Mouse (Mus musculus) G1E (cell line): ENCODE data around the gene Gm3336. TPM values are rescaled to one million over a fixed set of nuclear protein-coding genes. Genes with fewer than 3 reads are reported as not detected.

Experiments used
- ATAC-seq: 2 replicates; pipeline ENCODE4 v1.8.0; 2016; ENCODE audit warnings: mild to moderate bottlenecking; ENCODE audit not compliant: insufficient number of reproducible peaks, poor library complexity, low FRiP score, severe bottlenecking; ENCODE audit errors: extremely low read depth
- DNase-seq: peaks from one replicate; pipeline ENCODE4 v3.0.0; 2012; ENCODE audit warnings: low spot score
- H3K27me3 ChIP-seq: 2 replicates; pipeline ENCODE4 v1.6.1; 2012; ENCODE audit warnings: mild to moderate bottlenecking, low read length, inconsistent platforms; ENCODE audit not compliant: insufficient read depth
- H3K36me3 ChIP-seq: replicated peaks from 2 replicates; pipeline ENCODE3; 2012; ENCODE audit warnings: mild to moderate bottlenecking, inconsistent platforms
- H3K4me1 ChIP-seq: 2 replicates; pipeline ENCODE4 v1.6.1; 2012; ENCODE audit warnings: low read depth, low read length, inconsistent platforms, mixed read lengths; ENCODE audit not compliant: insufficient read depth
- H3K4me3 ChIP-seq: 2 replicates; pipeline ENCODE4 v1.5.1; 2012; ENCODE audit warnings: low read depth, mild to moderate bottlenecking, inconsistent platforms, low read length, moderate library complexity, mixed read lengths
- H3K9me3 ChIP-seq: replicated peaks from 2 replicates; pipeline ENCODE4 v1.6.1; 2012; ENCODE audit warnings: inconsistent platforms
- CTCF ChIP-seq: IDR thresholded peaks from 2 replicates; pipeline ENCODE4 v1.5.1; 2012; ENCODE audit warnings: low read depth, low read length, inconsistent platforms, mixed read lengths
- GATA1 ChIP-seq: IDR thresholded peaks from 2 replicates; pipeline ENCODE4 v1.6.1; 2012; ENCODE audit warnings: borderline replicate concordance, low read length, inconsistent platforms, mixed read lengths
- GATA2 ChIP-seq: IDR thresholded peaks from 2 replicates; pipeline ENCODE4 v1.6.1; 2012; ENCODE audit warnings: low read depth, low read length, inconsistent platforms, borderline replicate concordance
- POLR2AphosphoS5 ChIP-seq: IDR thresholded peaks from 2 replicates; pipeline ENCODE4 v1.6.1; 2012; ENCODE audit warnings: low read depth, low read length, inconsistent platforms; ENCODE audit not compliant: insufficient replicate concordance
- TAL1 ChIP-seq: conservative IDR thresholded peaks from 2 replicates; pipeline ENCODE4 v1.6.1; 2012; ENCODE audit warnings: low read depth, low read length, inconsistent platforms, mixed read lengths
- polyA plus RNA-seq: library from polyadenylated mRNA; stranded (reverse); fragments of >175 nt; gene quantifications from 2 replicates; pipeline ENCODE4 v1.2.3, GENCODE M21; 2012
- total RNA-seq, 2 experiments: library from RNA; stranded (forward) in 1 of 2; stranded (reverse) in 1 of 2; fragments of 200-1000 nt in 1 of 2; fragments of >200 nt in 1 of 2; fragmentation: Nextera tagmentation in 1 of 2; gene quantifications; 2 replicates each; pipeline ENCODE4 v1.2.3; 2014 to 2017

Gm3336 gene
- total and polyA plus RNA-seq, 3 experiments = 0.66 to 3.7 (median 0.93) TPM

DNA sequence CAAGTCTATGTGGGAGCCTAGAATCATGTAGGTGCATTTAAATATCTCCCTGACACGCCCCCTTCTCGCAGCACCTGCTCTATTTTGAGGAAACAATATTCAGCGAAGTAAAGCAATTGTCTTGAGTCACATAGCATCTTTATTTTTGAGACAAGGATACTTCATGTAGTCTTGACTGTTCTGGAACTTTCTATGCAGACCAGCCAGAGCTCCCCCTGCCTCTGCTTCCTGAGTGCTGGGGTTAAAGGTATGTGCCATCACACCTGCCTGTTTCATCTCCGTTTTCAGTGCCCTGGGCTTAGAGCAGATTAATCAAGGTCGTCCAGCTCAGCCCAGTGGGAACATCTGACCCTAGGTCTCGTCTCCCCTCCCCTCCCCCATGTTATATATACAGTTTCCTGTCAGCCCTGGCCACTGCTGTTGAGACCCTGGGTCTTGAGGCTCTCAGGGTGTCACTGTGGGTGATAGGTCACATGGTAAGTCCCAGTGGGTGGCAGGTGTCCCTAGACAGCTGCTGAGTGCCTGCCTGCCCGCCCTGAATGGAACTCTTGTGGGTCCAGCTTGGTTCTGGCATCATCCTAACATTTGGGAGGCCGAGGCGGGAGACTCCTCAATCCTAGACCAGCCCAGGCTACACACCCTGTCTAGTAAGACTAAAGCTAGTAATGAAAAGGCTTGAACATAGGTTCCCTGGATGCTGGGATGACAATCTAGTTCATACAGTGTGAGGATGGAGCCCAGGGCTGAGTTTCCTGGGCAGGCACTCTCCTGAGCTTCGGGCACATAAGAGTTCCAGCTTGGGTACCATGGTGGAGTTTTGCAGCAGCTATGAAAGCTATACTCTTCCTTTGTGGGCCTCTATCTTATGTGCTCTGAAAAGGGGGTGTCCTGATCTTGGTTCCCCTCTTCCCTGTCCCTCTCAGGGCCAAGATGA, 17.0 kb upstream of the Gm3336 start:
- no peak for TF ChIP-seq TAL1
- H3K4me1 ChIP-seq = peaks cover 43% of the 10 kb centered on the region
- peaks cover 13% of the 10 kb centered on the region for H3K27me3 ChIP-seq
- ATAC-seq = no peak
- DNase-seq = no peak
- H3K9me3 ChIP-seq = no peaks in the 10 kb centered on the region
- H3K36me3 ChIP-seq = peaks cover 15% of the 10 kb centered on the region
- H3K4me3 ChIP-seq = peak overlapping the region; percentile 87; the same call in 1 of the 2 replicates

DNA sequence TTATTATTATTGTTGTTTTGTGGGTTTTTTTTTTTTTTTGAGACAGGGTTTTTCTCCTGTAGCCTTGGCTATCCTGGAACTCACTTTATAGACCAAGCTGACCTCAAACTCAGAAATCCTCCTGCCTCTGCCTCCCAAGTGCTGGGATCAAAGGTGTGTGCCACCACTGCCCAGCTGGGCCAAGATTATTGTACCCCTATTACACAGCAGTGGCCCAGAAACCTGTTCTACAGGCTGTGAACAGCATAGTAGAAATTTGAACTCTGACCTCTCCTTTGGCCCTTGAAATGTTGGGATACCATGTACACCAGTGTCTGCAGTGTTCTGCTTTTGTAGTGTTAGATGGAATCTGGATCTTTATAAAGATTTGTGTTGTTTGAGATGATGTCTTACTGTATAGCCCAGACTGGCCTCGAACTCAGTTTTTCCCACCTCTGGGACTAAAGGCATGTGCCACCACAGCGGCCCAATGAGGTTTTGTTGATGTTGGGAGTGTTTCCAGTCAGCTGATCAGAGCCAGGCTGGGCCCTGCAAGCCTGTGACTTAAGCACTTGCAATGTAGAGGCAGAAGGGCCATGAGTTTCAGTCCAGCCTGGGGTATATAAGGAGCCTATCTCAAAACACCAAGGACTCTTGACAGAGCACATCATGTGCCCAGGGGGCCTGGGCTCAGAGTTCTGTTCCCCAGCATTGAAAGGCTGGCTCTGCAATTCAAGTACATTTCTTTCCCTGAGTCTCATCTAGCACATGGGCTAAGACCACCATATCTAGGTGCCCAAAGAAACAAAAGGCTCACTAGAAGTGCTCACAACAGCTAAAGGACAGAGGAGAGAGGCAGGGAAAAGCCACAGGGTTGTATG, 16.1 kb upstream of the Gm3336 start:
- TF ChIP-seq GATA2 (no peak), CTCF (no peak), TAL1 (no peak), POLR2AphosphoS5 (no peak), GATA1 (no peak)
- no peak overlapping the region for H3K4me3 ChIP-seq
- H3K9me3 ChIP-seq = no peaks in the 10 kb centered on the region
- DNase-seq (no peak), ATAC-seq (no peak)
- peaks cover 35% of the 10 kb centered on the region for H3K4me1 ChIP-seq
- H3K36me3 ChIP-seq = peaks cover 15% of the 10 kb centered on the region
- H3K27me3 ChIP-seq = peaks cover 18% of the 10 kb centered on the region

DNA sequence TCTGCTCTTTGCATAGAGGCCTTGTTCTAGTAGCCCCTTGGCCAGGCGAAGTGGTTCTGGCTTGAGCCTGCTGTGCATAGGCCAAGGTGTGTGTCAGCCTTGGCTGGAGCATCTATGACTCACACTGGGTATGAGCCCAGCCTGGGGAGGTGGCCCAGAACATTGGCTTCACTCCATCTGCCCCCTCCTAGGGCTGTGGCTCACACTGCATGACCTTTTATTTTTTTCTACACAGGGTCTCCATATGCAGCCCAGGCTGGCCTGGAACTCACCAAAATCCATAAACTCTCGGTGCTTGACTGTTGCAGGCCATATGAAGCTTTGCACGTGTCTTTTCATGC, 15.5 kb upstream of the Gm3336 start:
- DNase-seq = no peak
- Histone ChIP-seq H3K27me3 (peaks cover 24% of the 10 kb centered on the region), H3K4me1 (peaks cover 34% of the 10 kb centered on the region), H3K4me3 (no peak overlapping the region), H3K36me3 (peaks cover 15% of the 10 kb centered on the region), H3K9me3 (no peaks in the 10 kb centered on the region)
- TF ChIP-seq CTCF = no peak
- no peak for TF ChIP-seq GATA2
- TF ChIP-seq POLR2AphosphoS5 = no peak
- no peak for TF ChIP-seq TAL1
- TF ChIP-seq GATA1 = no peak
- no peak for ATAC-seq

DNA sequence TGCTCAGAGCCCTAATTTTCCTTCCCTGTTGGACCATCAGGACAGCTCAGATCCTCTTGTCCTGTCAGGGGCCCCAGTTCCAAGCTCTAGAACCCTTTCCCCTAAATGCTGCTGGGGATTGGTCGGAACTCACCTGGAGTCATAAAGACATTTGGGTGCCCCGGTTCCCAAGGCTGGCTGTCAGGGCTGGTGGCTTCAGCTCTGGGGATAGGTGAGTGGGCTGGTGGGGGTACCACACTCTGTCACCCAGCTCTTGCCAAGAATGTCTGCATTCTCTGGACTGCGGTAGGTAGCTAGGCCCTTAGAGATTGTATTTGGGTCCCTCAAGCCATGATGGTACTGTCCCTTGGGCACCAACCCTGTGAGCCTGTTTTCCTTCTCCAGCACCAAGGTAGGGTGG, 15.1 kb upstream of the Gm3336 start, which contains the start of gene Iqcn:
TSS of gene Iqcn (plus strand) at position 171 of the 400 bp plus-strand sequence.
- peaks cover 29% of the 10 kb centered on the region for H3K4me1 ChIP-seq
- H3K27me3 ChIP-seq = peaks cover 28% of the 10 kb centered on the region
- no peak within 1 kb of the TSS for H3K4me3 ChIP-seq
- TF ChIP-seq GATA1 = no peak
- no peak for TF ChIP-seq POLR2AphosphoS5
- TF ChIP-seq TAL1 = no peak
- no peak for TF ChIP-seq CTCF
- no peak for TF ChIP-seq GATA2
- DNase-seq (no peak), ATAC-seq (no peak)
- H3K36me3 ChIP-seq = peaks cover 15% of the 10 kb centered on the region
- no peaks in the 10 kb centered on the region for H3K9me3 ChIP-seq

DNA sequence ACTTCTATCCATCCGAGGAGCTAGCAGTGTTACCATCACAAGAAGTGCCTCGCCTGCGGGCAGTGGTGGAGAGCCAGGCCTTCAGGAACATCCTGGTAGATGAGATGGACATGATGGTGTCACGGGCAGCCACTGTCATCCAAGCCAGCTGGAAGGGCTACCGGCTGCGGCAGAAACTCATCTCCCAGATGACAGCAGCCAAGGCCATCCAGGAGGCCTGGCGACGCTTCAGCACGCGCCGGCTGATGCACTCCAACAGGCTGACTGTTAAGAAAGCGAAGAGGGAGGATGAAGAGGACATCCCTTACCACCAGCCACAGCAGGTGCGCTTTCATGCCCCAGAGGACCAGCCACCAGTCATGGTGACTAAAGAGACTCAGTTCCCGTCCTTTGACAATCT, 10.1 kb upstream of the Gm3336 start:
- peaks cover 7% of the 10 kb centered on the region; the same call in 1 of the 2 replicates for H3K4me1 ChIP-seq
- no peaks in the 10 kb centered on the region for H3K36me3 ChIP-seq
- no peak overlapping the region for H3K4me3 ChIP-seq
- H3K27me3 ChIP-seq = peaks cover 76% of the 10 kb centered on the region
- DNase-seq (no peak), ATAC-seq (no peak)
- no peak for TF ChIP-seq GATA2
- no peak for TF ChIP-seq CTCF
- TF ChIP-seq TAL1 = no peak
- TF ChIP-seq GATA1 = no peak
- TF ChIP-seq POLR2AphosphoS5 = no peak
- no peaks in the 10 kb centered on the region for H3K9me3 ChIP-seq

DNA sequence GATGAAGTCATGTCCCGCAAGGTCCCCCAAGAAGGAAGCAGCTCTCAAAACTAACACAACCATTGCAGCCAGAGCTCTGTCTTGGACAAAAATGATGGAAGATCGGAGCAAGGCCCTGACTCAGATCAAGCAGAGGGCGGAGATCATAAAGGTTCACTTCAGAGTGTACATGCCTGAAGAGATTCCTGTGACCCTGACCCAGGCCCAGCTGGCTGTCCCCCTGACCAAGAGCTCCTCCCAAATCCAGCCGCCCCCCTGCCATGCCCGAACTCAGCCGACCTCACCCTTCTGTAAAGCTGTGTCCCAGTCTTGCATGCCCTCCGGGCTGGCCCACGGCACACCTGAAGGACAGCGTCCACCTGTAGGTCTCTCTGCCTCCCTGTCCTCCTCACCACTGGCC, 8.5 kb upstream of the Gm3336 start:
- no peak for ATAC-seq
- H3K4me1 ChIP-seq = 0 out of 2 replicates have a peak, but pooled peaks cover 5% of the 10 kb centered on the region
- H3K4me3 ChIP-seq = no peak overlapping the region
- TF ChIP-seq GATA2 (no peak), GATA1 (no peak), POLR2AphosphoS5 (no peak), TAL1 (no peak), CTCF (no peak)
- no peaks in the 10 kb centered on the region for H3K36me3 ChIP-seq
- peaks cover 84% of the 10 kb centered on the region for H3K27me3 ChIP-seq
- no peaks in the 10 kb centered on the region for H3K9me3 ChIP-seq
- no peak for DNase-seq
